Mouse (Mus musculus) testis, postnatal 14 days (tissue): ENCODE measurements at regions not wholly inside any gene's neighbourhood (a gene's known extent, or its start where the extent isn't known, plus 50 kb on each side); places are given as distances from the start of the nearest gene placed in this dataset.

Experiments
- DNase-seq: peaks from one replicate; pipeline ENCODE4 v3.0.0; 2021; ENCODE audit warnings: low spot score

DNA sequence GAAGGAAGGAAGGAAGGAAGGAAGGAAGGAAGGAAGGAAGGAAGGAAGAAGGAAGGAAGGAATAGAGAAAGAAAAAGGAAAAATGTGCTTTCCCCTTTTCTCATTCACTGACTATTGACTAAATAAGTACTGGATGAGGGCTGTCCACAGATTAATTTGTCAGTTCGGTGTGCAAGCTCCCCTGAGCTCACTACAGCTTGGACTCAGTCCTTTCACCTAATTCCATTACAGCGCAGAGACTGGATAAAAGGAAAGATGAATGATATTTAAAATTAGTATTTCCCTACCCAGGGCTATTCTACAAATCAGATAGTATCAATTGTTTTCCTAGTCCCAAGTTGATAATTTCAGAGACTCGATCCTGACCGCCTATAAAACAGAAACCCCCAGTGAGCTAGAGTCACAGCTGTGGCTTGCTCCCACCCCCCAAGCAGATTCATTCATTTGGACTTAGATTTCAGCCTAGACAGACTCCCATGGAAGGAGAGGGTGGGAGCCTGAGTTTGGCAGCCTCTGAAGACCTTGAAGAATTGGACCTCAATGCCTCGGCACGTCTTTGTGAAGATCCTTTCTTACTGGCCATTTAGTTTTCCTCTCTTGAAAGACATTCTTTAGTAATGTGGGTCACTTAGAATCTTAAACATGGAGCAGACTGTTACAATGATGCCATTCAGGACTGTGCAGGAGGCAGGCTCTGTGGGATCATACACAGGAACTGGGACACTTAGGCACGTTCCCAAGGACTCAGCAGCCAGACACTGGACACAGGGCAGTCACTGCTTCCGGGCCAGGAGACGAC, 179.2 kb upstream of the Pabpc6 start:
- peak; percentile 17 for DNase-seq

- no peak for DNase-seq
Measured at GRCm38 (mm10) chr17:9845451-9846075, 176.0 kb upstream of the Pabpc6 start.

DNA sequence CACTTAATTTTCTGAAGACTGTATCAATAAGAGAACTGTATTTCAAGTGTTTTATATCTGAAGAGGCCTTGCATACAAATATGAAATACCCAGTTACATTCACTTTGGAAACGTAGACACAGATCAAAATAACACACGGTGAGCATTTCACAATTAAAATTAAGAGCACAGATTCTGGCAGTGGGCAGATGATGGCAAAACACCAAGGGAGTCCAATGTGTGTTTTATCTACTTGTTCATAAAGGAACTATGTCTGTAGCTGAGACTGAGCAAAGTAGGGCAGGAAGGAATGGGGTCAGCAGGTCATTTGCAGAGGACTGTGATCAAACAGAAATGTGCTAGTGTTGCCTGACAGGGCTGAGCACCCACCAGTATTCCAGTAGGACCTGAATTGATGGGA, 171.6 kb upstream of the Pabpc6 start:
- no peak for DNase-seq

DNA sequence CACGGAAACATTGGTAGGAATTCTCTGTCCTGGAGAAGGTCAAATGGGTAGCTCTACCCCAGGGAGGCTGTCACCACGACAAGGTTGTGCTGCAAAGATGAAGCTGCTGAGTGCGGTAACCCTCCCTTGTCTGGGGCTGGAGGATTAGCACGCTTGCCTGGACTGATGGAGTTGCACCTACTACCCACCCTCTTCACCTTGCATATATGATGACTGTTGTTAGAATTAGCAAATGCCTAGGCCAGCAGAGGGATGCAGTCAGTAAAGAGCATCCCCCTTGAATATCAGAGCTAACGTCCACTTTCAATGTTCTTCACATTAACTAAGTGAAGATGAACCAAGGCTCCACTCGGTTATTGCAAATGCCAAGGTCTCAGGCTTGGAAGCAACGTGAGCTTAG, 169.7 kb upstream of the Pabpc6 start:
- no peak for DNase-seq

DNA sequence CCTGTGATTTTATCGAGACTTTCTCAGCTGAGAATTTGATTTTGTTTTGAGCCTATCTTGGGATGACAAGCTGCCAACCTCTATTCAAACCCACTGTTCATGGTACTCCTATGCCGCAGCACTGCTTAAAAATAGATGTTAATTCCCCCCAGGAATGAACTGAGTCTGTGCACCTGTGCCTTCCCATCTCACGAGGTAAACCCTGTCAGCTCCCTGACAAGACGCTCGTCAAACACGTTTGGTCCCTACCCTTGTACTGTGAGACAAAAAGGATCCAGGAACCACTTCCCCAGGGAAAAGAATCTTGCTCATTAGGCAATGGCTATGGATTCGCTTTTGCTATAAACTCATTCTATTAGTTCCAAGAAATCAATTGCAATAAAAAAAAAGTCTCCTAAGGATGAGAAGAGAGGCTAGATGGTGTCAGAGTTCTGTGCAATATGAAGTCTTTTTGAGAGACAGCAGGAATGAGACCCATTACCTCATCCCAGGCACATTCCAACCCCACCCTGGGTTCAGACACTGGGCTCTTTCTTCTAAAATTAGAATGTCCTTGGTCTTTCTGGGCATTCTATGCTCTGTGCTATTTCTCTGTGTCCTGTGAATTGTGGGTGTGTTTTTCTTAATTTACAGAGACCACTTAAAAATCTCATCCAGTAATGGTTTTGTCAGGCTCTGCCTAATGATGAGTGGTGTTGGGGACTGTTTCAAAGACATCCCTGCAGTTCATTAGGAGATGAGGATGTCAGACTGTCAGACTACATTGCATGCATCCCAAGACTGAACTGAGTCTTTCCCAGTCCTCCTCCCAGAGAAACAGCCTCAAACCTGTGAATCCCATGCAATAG, 167.7 kb upstream of the Pabpc6 start:
- DNase-seq: no peak

DNA sequence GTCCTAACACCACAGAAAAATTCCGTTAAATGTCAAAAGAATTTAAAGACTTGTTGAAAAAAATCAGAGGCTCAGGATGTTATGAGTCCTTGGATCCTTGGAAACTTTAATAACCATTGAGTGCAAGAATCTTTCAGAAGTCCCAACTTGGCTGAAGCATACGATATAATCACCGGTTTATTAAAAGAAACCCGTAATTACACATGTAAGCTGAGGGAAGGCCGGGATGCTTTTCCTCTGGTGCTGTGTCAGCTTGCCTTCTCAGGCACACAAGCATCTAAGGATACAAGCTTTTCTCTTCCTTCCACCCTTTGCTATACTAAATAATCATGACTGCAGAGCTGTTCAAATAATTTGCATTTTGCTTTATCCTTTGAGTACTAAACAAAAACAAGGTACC, 160.4 kb upstream of the Pabpc6 start:
- no peak for DNase-seq

DNA sequence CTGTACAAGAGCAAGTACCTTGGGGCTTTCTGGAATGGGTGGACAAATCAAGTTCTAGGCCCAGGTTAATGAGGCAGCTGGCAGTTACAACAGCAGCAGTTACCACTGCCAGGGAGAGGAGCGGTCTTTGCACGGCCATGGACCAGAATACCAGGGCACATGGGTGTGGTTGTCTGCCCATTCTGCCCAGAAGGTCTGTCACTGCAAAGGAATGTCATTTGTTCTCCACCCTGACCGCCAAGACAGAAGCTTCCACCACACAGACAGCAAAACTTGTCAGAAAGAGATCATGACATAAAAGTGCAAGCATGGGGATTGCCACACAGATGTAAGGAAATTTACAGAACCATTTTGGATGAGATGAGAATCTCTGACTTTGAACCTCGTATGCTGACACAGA, 151.8 kb upstream of the Pabpc6 start:
- DNase-seq: no peak

DNA sequence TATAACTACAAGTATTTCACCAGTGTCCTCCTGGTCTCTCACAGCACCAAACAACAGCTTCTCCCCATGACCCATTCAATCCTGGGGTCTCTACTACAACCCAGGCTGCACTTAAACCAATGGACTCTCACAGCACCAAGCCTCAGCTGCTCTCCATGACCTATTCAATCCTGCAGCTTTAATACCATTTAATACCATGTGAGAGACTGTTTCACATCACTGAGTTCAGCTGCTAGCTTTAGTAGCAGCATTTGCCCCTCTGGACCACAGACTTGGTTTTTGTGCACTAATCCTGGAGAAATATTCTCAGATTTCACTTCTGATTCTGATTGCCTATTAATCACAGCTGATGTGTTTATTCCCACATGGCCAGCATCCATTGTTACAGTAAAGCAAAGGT, 147.5 kb upstream of the Pabpc6 start:
- no peak for DNase-seq

- no peak for DNase-seq
Measured at GRCm38 (mm10) chr17:9797069-9797468, 127.6 kb upstream of the Pabpc6 start.

GRCm38 (mm10) chr17:9796225-9796988, 126.9 kb upstream of the Pabpc6 start:
- DNase-seq: no peak

- DNase-seq: no peak
Measured at GRCm38 (mm10) chr17:9778866-9779265, 109.3 kb upstream of the Pabpc6 start.

GRCm38 (mm10) chr17:9777165-9777564, 107.6 kb upstream of the Pabpc6 start:
- DNase-seq: no peak

GRCm38 (mm10) chr17:9776286-9777016, 106.9 kb upstream of the Pabpc6 start:
- no peak for DNase-seq

- DNase-seq: no peak
Measured at GRCm38 (mm10) chr17:9775668-9776151, 106.2 kb upstream of the Pabpc6 start.

- DNase-seq: no peak
Measured at GRCm38 (mm10) chr17:9774740-9775629, 105.5 kb upstream of the Pabpc6 start.

DNA sequence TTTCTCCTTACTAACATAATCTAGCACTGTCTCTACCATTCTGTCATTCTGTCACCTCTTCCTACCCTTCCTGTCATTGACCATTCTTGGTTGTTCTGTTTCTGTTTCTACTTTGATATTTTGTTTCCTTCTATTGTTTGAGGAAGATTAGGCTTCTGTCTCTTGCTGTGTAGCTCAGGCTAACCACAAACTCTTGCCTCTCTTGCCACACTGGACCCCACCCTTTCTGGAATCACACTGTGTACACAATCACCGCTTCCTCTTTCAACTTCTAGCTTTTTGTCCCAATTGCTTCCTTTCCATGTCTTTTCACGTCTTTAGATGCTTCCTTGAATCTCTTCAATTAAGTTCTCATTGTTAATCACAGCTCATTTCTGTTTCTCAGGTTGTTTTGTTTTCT, 104.2 kb upstream of the Pabpc6 start:
- no peak for DNase-seq

DNA sequence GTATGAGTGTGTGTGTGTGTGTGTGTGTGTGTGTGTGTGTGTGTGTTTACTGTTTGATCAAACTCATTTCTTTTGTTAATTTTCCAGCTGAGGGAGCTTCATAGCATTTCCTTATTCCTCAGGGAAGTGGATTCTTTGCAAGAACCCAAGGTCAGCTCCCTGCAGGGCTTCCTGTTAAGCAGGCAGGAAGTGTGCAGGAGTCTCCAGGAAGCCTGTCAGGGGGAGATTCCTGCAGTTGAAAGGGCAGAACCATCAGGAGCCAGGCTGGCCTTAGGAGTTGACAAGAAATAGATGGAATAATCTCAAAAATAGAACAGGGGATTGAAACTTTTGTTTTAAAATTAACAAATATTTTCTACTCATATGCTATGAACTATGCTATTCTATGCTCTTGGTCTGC, 98.8 kb upstream of the Pabpc6 start:
- DNase-seq: no peak

DNA sequence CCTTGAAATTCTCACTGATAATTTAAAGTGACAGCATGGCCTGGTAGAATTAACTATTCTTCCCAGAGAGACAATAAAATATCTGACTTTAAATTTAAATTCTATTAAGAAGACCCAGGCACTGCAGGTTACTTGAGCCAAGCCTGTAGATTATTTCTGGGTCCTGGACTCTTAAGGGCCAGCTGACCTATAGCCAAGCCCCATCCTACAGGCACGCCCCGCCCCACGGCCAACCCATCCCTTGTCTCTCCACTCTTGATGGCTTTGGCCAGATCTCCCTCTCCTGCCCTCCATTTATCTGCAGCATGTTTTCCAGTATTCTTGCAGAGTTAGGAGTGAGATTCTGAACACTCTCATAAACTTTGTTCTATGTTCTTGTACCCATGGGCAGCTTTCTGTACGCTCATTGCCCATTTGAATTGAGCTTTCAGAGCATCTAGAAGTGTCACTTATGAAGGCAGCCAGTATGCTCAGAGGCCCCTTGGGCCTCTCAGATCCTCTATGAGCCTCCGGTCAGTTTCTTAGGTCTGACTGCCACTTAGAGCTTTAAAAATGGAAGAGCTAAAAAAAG, 96.2 kb upstream of the Pabpc6 start:
- no peak for DNase-seq

DNA sequence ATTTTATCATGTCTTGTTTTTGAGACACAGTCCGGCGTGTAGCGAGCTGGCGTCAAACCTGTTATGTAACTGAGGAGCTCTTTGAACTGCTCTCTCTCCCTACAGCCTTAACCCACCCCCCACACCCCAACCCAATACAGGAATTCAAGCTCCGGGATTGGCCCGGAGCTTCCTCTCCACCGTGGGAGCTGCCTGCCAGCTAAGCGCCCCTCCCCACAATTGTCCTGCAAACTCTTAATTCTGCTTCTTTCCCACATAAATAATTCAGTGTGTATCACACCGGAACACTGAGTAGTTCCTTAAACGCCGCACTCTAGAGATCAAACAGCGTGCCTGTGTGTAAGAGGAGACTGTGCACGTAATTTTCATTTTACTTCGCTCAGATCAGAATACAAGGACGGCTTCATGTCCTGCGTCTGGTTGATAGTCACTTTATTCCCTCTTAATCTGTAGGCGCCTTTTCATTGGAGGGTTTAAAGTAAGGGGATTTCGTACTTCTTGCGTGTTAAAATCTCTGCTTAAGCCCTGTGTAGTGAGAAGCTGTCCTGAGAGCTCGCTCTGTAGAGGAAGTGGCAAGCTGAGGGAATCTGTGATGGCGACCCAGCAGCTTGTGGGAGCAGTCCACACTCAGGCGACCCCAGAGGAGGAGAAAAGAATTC, 95.3 kb upstream of the Pabpc6 start:
- DNase-seq: peak; percentile 19
